Mouse (Mus musculus) hindbrain, embryonic 10.5 days (tissue): ENCODE results near the gene Fubp1. TPM values are rescaled to one million over a fixed set of nuclear protein-coding genes. Genes with fewer than 3 reads are reported as not detected.

ENCODE experiments used
- DNase-seq: peaks from one replicate; pipeline ENCODE4 v3.0.0-alpha.2; 2017; ENCODE audit warnings: low spot score
- H3K27ac ChIP-seq: fragments of 300-500 bp; sonication (generic); 2 replicates; pipeline ENCODE4 v1.5.1; 2016; ENCODE audit warnings: mild to moderate bottlenecking, moderate library complexity
- H3K27me3 ChIP-seq: fragments of 300-500 bp; sonication (generic); 2 replicates; pipeline ENCODE4 v1.6.1; 2016; ENCODE audit warnings: mild to moderate bottlenecking; ENCODE audit not compliant: poor library complexity, insufficient read depth, severe bottlenecking
- H3K36me3 ChIP-seq: fragments of 300-500 bp; sonication (generic); 2 replicates; pipeline ENCODE4 v1.6.1; 2016; ENCODE audit warnings: mild to moderate bottlenecking, moderate library complexity
- H3K4me1 ChIP-seq: fragments of 300-500 bp; sonication (generic); replicated peaks from 2 replicates; pipeline ENCODE4 v1.6.1; 2016; ENCODE audit warnings: mild to moderate bottlenecking
- H3K4me3 ChIP-seq: fragments of 300-500 bp; sonication (generic); 2 replicates; pipeline ENCODE4 v1.5.1; 2016; ENCODE audit warnings: mild to moderate bottlenecking, moderate library complexity
- H3K9me3 ChIP-seq: fragments of 300-500 bp; sonication (generic); 2 replicates; pipeline ENCODE4 v1.6.1; 2016; ENCODE audit warnings: mild to moderate bottlenecking, moderate library complexity
- WGBS: fragments of 180-500 bp; shearing (Covaris S2); methylation state at CpG from one replicate; pipeline ENCODE4 v1.1.7; 2016; 5-methylcytosine and 5-hydroxymethylcytosine counted together
- polyA plus RNA-seq: library from polyadenylated mRNA; unstranded; fragments of >200 nt; fragmentation: Nextera tagmentation; extraction: Ambion mirVana; gene quantifications from 2 replicates; pipeline ENCODE4 v1.2.1, GENCODE M21; 2016

The Fubp1 gene
- polyA plus RNA-seq, result 321 and 408 TPM in 2 replicates

- peak within 1 kb of the TSS; percentile 99 for H3K4me3 ChIP-seq
- H3K27me3 ChIP-seq, result no peaks in the 10 kb centered on the region
- no peaks in the 10 kb centered on the region for H3K9me3 ChIP-seq
- H3K4me1 ChIP-seq, result peaks cover 37% of the 10 kb centered on the region
- DNase-seq, result peak; percentile 100
- H3K36me3 ChIP-seq, result peaks cover 36% of the 10 kb centered on the region
- peak within 1 kb of the TSS; percentile 100 for H3K27ac ChIP-seq
- WGBS, result under 1% methylated on average over 85 of the region's 85 CpGs
Measured at GRCm38 (mm10) chr3:152209967-152210634, at the start of gene Fubp1, which contains the start of gene Dnajb4. Fubp1 (plus strand) TSS chr3:152210422. Dnajb4 (minus strand) TSS chr3:152210302.

- Histone ChIP-seq H3K27ac (no peak overlapping the region), H3K4me3 (no peak overlapping the region), H3K9me3 (no peaks in the 10 kb centered on the region), H3K27me3 (peaks cover 24% of the 10 kb centered on the region), H3K4me1 (peaks cover 7% of the 10 kb centered on the region), H3K36me3 (no peaks in the 10 kb centered on the region)
- DNase-seq, result no peak
- 63% methylated on average over 4 of the region's 4 CpGs for WGBS
Measured at GRCm38 (mm10) chr3:152160607-152161006, 49.6 kb upstream of the Fubp1 start.

- no peak overlapping the region for H3K4me3 ChIP-seq
- WGBS, result 90% methylated on average over 8 of the region's 8 CpGs
- H3K27me3 ChIP-seq, result peaks cover 48% of the 10 kb centered on the region
- no peak for DNase-seq
- H3K4me1 ChIP-seq, result peaks cover 24% of the 10 kb centered on the region
- H3K27ac ChIP-seq, result no peak overlapping the region
- no peaks in the 10 kb centered on the region for H3K36me3 ChIP-seq
- H3K9me3 ChIP-seq, result no peaks in the 10 kb centered on the region
Measured at GRCm38 (mm10) chr3:152163320-152163719, 46.9 kb upstream of the Fubp1 start.

GRCm38 (mm10) chr3:152165014-152165350, 45.2 kb upstream of the Fubp1 start:
- Histone ChIP-seq H3K4me1 (peaks cover 24% of the 10 kb centered on the region), H3K27ac (peak overlapping the region; percentile 41; the same call in 1 of the 2 replicates), H3K27me3 (peaks cover 50% of the 10 kb centered on the region), H3K9me3 (0 out of 2 replicates have a peak, but pooled peaks cover 3% of the 10 kb centered on the region), H3K36me3 (no peaks in the 10 kb centered on the region), H3K4me3 (peak overlapping the region; percentile 70)
- WGBS, result 24% methylated on average over 9 of the region's 9 CpGs
- no peak for DNase-seq

GRCm38 (mm10) chr3:152165351-152166098, 44.7 kb upstream of the Fubp1 start:
- Histone ChIP-seq H3K4me1 (peaks cover 24% of the 10 kb centered on the region), H3K27me3 (peaks cover 50% of the 10 kb centered on the region), H3K4me3 (peak overlapping the region; percentile 70), H3K27ac (peak overlapping the region; percentile 83), H3K36me3 (no peaks in the 10 kb centered on the region), H3K9me3 (0 out of 2 replicates have a peak, but pooled peaks cover 3% of the 10 kb centered on the region)
- WGBS, result 1% methylated on average over 53 of the region's 53 CpGs
- peak; percentile 59 for DNase-seq

GRCm38 (mm10) chr3:152166099-152166423, 44.2 kb upstream of the Fubp1 start, which contains the start of gene Gipc2:
Gipc2 (minus strand) TSS chr3:152166230.
- DNase-seq, result no peak
- H3K27me3 ChIP-seq, result peaks cover 46% of the 10 kb centered on the region
- H3K27ac ChIP-seq, result peak within 1 kb of the TSS; percentile 83
- H3K4me3 ChIP-seq, result peak within 1 kb of the TSS; percentile 70
- 6% methylated on average over 10 of the region's 10 CpGs for WGBS
- H3K4me1 ChIP-seq, result peaks cover 24% of the 10 kb centered on the region
- no peaks in the 10 kb centered on the region for H3K36me3 ChIP-seq
- 0 out of 2 replicates have a peak, but pooled peaks cover 3% of the 10 kb centered on the region for H3K9me3 ChIP-seq

GRCm38 (mm10) chr3:152166699-152167451, 43.3 kb upstream of the Fubp1 start:
- Histone ChIP-seq H3K9me3 (0 out of 2 replicates have a peak, but pooled peaks cover 3% of the 10 kb centered on the region), H3K27ac (peak overlapping the region; percentile 56), H3K36me3 (no peaks in the 10 kb centered on the region), H3K27me3 (peaks cover 46% of the 10 kb centered on the region), H3K4me3 (peak overlapping the region; percentile 70), H3K4me1 (peaks cover 24% of the 10 kb centered on the region)
- 15% methylated on average over 29 of the region's 29 CpGs for WGBS
- peak; percentile 41 for DNase-seq

GRCm38 (mm10) chr3:152168007-152168406, 42.2 kb upstream of the Fubp1 start:
- Histone ChIP-seq H3K4me3 (no peak overlapping the region), H3K27me3 (peaks cover 46% of the 10 kb centered on the region), H3K36me3 (no peaks in the 10 kb centered on the region), H3K9me3 (0 out of 2 replicates have a peak, but pooled peaks cover 3% of the 10 kb centered on the region), H3K4me1 (peaks cover 24% of the 10 kb centered on the region), H3K27ac (no peak overlapping the region)
- no peak for DNase-seq
- 93% methylated on average over 10 of the region's 10 CpGs for WGBS

GRCm38 (mm10) chr3:152170407-152170806, 39.8 kb upstream of the Fubp1 start:
- no peak overlapping the region for H3K27ac ChIP-seq
- H3K4me1 ChIP-seq, result peaks cover 19% of the 10 kb centered on the region
- no peak overlapping the region for H3K4me3 ChIP-seq
- WGBS, result 50% methylated on average over 1 of the region's 1 CpGs
- no peak for DNase-seq
- no peaks in the 10 kb centered on the region for H3K36me3 ChIP-seq
- 0 out of 2 replicates have a peak, but pooled peaks cover 3% of the 10 kb centered on the region for H3K9me3 ChIP-seq
- H3K27me3 ChIP-seq, result peaks cover 29% of the 10 kb centered on the region

- H3K27ac ChIP-seq, result no peak overlapping the region
- H3K9me3 ChIP-seq, result 0 out of 2 replicates have a peak, but pooled peaks cover 3% of the 10 kb centered on the region
- no peaks in the 10 kb centered on the region for H3K36me3 ChIP-seq
- H3K4me3 ChIP-seq, result no peak overlapping the region
- H3K27me3 ChIP-seq, result peaks cover 20% of the 10 kb centered on the region
- DNase-seq, result no peak
- 75% methylated on average over 2 of the region's 2 CpGs for WGBS
- H3K4me1 ChIP-seq, result peaks cover 11% of the 10 kb centered on the region
Measured at GRCm38 (mm10) chr3:152171236-152171635, 39.0 kb upstream of the Fubp1 start.

- Histone ChIP-seq H3K4me1 (peaks cover 5% of the 10 kb centered on the region), H3K4me3 (no peak overlapping the region)
Measured at GRCm38 (mm10) chr3:152171862-152172261, 38.4 kb upstream of the Fubp1 start.

GRCm38 (mm10) chr3:152172322-152172935, 37.8 kb upstream of the Fubp1 start:
- Histone ChIP-seq H3K4me1 (no peaks in the 10 kb centered on the region), H3K9me3 (0 out of 2 replicates have a peak, but pooled peaks cover 3% of the 10 kb centered on the region), H3K27ac (no peak overlapping the region), H3K36me3 (no peaks in the 10 kb centered on the region), H3K4me3 (no peak overlapping the region), H3K27me3 (peaks cover 10% of the 10 kb centered on the region)
- DNase-seq, result no peak
- WGBS, result 88% methylated on average over 7 of the region's 7 CpGs

More at GRCm38 (mm10) chr3:152171862-152172261, 38.4 kb upstream of the Fubp1 start:
- H3K36me3 ChIP-seq, result no peaks in the 10 kb centered on the region
- no peak overlapping the region for H3K27ac ChIP-seq
- H3K9me3 ChIP-seq, result 0 out of 2 replicates have a peak, but pooled peaks cover 3% of the 10 kb centered on the region
- WGBS, result 71% methylated on average over 7 of the region's 7 CpGs
- H3K27me3 ChIP-seq, result peaks cover 14% of the 10 kb centered on the region
- no peak for DNase-seq
